Mouse (Mus musculus) heart, embryonic 11.5 days (tissue): ENCODE data around the gene Uimc1. TPM values are rescaled to one million over a fixed set of nuclear protein-coding genes. Genes with fewer than 3 reads are reported as not detected.

Experiments used
- ATAC-seq: fragments of 200-750 bp; cut with Nextera tagmentation; replicated peaks from 2 replicates; pipeline ENCODE4 v1.8.0; 2017; ENCODE audit warnings: moderate library complexity; ENCODE audit not compliant: insufficient number of reproducible peaks, low FRiP score, low TSS enrichment
- H3K27ac ChIP-seq: fragments of 300-500 bp; sonication (generic); 2 replicates; pipeline ENCODE4 v1.5.1; 2014; ENCODE audit warnings: mild to moderate bottlenecking, low read depth, low read length
- H3K27me3 ChIP-seq: fragments of 300-500 bp; sonication (generic); 2 replicates; pipeline ENCODE4 v1.6.1; 2014; ENCODE audit warnings: mild to moderate bottlenecking, low read length, mixed read lengths; ENCODE audit not compliant: control insufficient read depth, insufficient read depth
- H3K36me3 ChIP-seq: fragments of 300-500 bp; sonication (generic); 2 replicates; pipeline ENCODE4 v1.6.1; 2014; ENCODE audit warnings: mild to moderate bottlenecking, low read length, moderate library complexity, mixed read lengths; ENCODE audit not compliant: control insufficient read depth, insufficient read depth
- H3K4me1 ChIP-seq: fragments of 300-500 bp; sonication (generic); 2 replicates; pipeline ENCODE4 v1.6.1; 2014; ENCODE audit warnings: low read length; ENCODE audit not compliant: control insufficient read depth, insufficient read depth
- H3K4me2 ChIP-seq: fragments of 300-500 bp; sonication (generic); 2 replicates; pipeline ENCODE4 v1.6.1; 2014; ENCODE audit warnings: mild to moderate bottlenecking, moderate library complexity
- H3K4me3 ChIP-seq: fragments of 300-500 bp; sonication (generic); 2 replicates; pipeline ENCODE4 v1.5.1; 2014; ENCODE audit warnings: low read depth, low read length
- H3K9ac ChIP-seq: fragments of 300-500 bp; sonication (generic); 2 replicates; pipeline ENCODE4 v1.6.1; 2014; ENCODE audit warnings: mild to moderate bottlenecking, low read depth, low read length, moderate library complexity
- H3K9me3 ChIP-seq: fragments of 300-500 bp; sonication (generic); replicated peaks from 2 replicates; pipeline ENCODE4 v1.6.1; 2016; ENCODE audit warnings: low read length; ENCODE audit not compliant: control insufficient read depth
- WGBS: fragments of 180-500 bp; shearing (Covaris S2); extraction: QIAGEN DNeasy Blood & Tissue Kit; methylation state at CpG from one replicate; pipeline ENCODE4 v1.1.7; 2014; ENCODE audit not compliant: insufficient replicate concordance; 5-methylcytosine and 5-hydroxymethylcytosine counted together
- polyA plus RNA-seq: library from polyadenylated mRNA; unstranded; fragments of >200 nt; fragmentation: Nextera tagmentation; extraction: Ambion mirVana; gene quantifications from 2 replicates; pipeline ENCODE4 v1.2.1, GENCODE M21; 2014

Uimc1 gene
- polyA plus RNA-seq, 1 experiment from 2014 or later: 18.7 TPM

GRCm38 (mm10) chr13:55000433-55000832, 99.7 kb downstream of the Uimc1 start:
- no peak for ATAC-seq
- no peak overlapping the region for H3K4me3 ChIP-seq
- peaks cover 14% of the 10 kb centered on the region for H3K27me3 ChIP-seq
- H3K4me1 ChIP-seq: no peaks in the 10 kb centered on the region
- H3K36me3 ChIP-seq: no peaks in the 10 kb centered on the region
- no peaks in the 10 kb centered on the region for H3K9me3 ChIP-seq
- H3K4me2 ChIP-seq: no peak overlapping the region
- no peak overlapping the region for H3K9ac ChIP-seq
- H3K27ac ChIP-seq: no peak overlapping the region
- 77% methylated on average over 10 of the region's 10 CpGs for WGBS

- no peak overlapping the region for H3K9ac ChIP-seq
Measured at GRCm38 (mm10) chr13:54997568-54997967, 102.5 kb downstream of the Uimc1 start.

GRCm38 (mm10) chr13:54995161-54995560, 104.9 kb downstream of the Uimc1 start:
- no peak for ATAC-seq
- Histone ChIP-seq H3K4me3 (no peak overlapping the region), H3K9ac (no peak overlapping the region), H3K27ac (no peak overlapping the region), H3K9me3 (no peaks in the 10 kb centered on the region), H3K27me3 (peaks cover 11% of the 10 kb centered on the region), H3K36me3 (no peaks in the 10 kb centered on the region), H3K4me1 (peaks cover 5% of the 10 kb centered on the region; the same call in 1 of the 2 replicates), H3K4me2 (no peak overlapping the region)
- WGBS: 49% methylated on average over 6 of the region's 6 CpGs

More at GRCm38 (mm10) chr13:54997568-54997967, 102.5 kb downstream of the Uimc1 start:
- H3K36me3 ChIP-seq: no peaks in the 10 kb centered on the region
- H3K4me2 ChIP-seq: no peak overlapping the region
- H3K9me3 ChIP-seq: no peaks in the 10 kb centered on the region
- H3K4me1 ChIP-seq: peaks cover 5% of the 10 kb centered on the region; the same call in 1 of the 2 replicates
- H3K27ac ChIP-seq: no peak overlapping the region
- 74% methylated on average over 8 of the region's 8 CpGs for WGBS
- no peak for ATAC-seq
- H3K27me3 ChIP-seq: peaks cover 11% of the 10 kb centered on the region
- no peak overlapping the region for H3K4me3 ChIP-seq

- Histone ChIP-seq H3K36me3 (no peaks in the 10 kb centered on the region), H3K27me3 (peaks cover 11% of the 10 kb centered on the region), H3K4me2 (0 out of 2 replicates have a peak overlapping the region, but pooled peaks have one; percentile 16), H3K27ac (no peak overlapping the region), H3K4me1 (peaks cover 5% of the 10 kb centered on the region; the same call in 1 of the 2 replicates), H3K9me3 (no peaks in the 10 kb centered on the region), H3K9ac (no peak overlapping the region), H3K4me3 (no peak overlapping the region)
- WGBS: 18% methylated on average over 4 of the region's 4 CpGs
- no peak for ATAC-seq
Measured at GRCm38 (mm10) chr13:54994576-54994975, 105.5 kb downstream of the Uimc1 start.

GRCm38 (mm10) chr13:54992215-54992614, 107.9 kb downstream of the Uimc1 start:
- H3K9me3 ChIP-seq: no peaks in the 10 kb centered on the region
- no peaks in the 10 kb centered on the region for H3K36me3 ChIP-seq
- ATAC-seq: no peak
- no peak overlapping the region for H3K9ac ChIP-seq
- no peak overlapping the region for H3K4me2 ChIP-seq
- H3K4me3 ChIP-seq: no peak overlapping the region
- peaks cover 9% of the 10 kb centered on the region for H3K27me3 ChIP-seq
- WGBS: 82% methylated on average over 7 of the region's 7 CpGs
- H3K4me1 ChIP-seq: peaks cover 13% of the 10 kb centered on the region; the same call in 1 of the 2 replicates
- H3K27ac ChIP-seq: no peak overlapping the region

GRCm38 (mm10) chr13:54988181-54988760, 111.8 kb downstream of the Uimc1 start:
- peaks cover 13% of the 10 kb centered on the region for H3K27me3 ChIP-seq
- H3K36me3 ChIP-seq: no peaks in the 10 kb centered on the region
- WGBS: 31% methylated on average over 7 of the region's 7 CpGs
- peaks cover 9% of the 10 kb centered on the region; the same call in 1 of the 2 replicates for H3K4me1 ChIP-seq
- H3K4me2 ChIP-seq: no peak overlapping the region
- H3K9ac ChIP-seq: no peak overlapping the region
- no peaks in the 10 kb centered on the region for H3K9me3 ChIP-seq
- H3K4me3 ChIP-seq: no peak overlapping the region
- H3K27ac ChIP-seq: peak overlapping the region; percentile 35; the same call in 1 of the 2 replicates
- ATAC-seq: no peak

- Histone ChIP-seq H3K4me3 (no peak overlapping the region), H3K36me3 (no peaks in the 10 kb centered on the region), H3K4me1 (peaks cover 9% of the 10 kb centered on the region; the same call in 1 of the 2 replicates), H3K27me3 (peaks cover 11% of the 10 kb centered on the region), H3K4me2 (no peak overlapping the region), H3K27ac (no peak overlapping the region), H3K9ac (no peak overlapping the region), H3K9me3 (no peaks in the 10 kb centered on the region)
- no peak for ATAC-seq
- WGBS: 76% methylated on average over 9 of the region's 9 CpGs
Measured at GRCm38 (mm10) chr13:54987405-54987804, 112.7 kb downstream of the Uimc1 start.

- H3K9me3 ChIP-seq: no peaks in the 10 kb centered on the region
- peaks cover 15% of the 10 kb centered on the region for H3K27me3 ChIP-seq
- no peak for ATAC-seq
- no peak overlapping the region for H3K27ac ChIP-seq
- WGBS: 61% methylated on average over 2 of the region's 2 CpGs
- no peak overlapping the region for H3K4me3 ChIP-seq
- H3K9ac ChIP-seq: no peak overlapping the region
- H3K4me2 ChIP-seq: no peak overlapping the region
- H3K4me1 ChIP-seq: peaks cover 9% of the 10 kb centered on the region; the same call in 1 of the 2 replicates
- no peaks in the 10 kb centered on the region for H3K36me3 ChIP-seq
Measured at GRCm38 (mm10) chr13:54983614-54984013, 116.5 kb downstream of the Uimc1 start.

- Histone ChIP-seq H3K27me3 (peaks cover 16% of the 10 kb centered on the region), H3K9me3 (no peaks in the 10 kb centered on the region), H3K36me3 (no peaks in the 10 kb centered on the region), H3K4me3 (no peak overlapping the region), H3K4me1 (peaks cover 9% of the 10 kb centered on the region; the same call in 1 of the 2 replicates), H3K9ac (no peak overlapping the region), H3K4me2 (no peak overlapping the region), H3K27ac (no peak overlapping the region)
- 69% methylated on average over 8 of the region's 8 CpGs for whole genome bisulfite sequencing
- ATAC-seq: no peak
Measured at GRCm38 (mm10) chr13:54983001-54983400, 117.1 kb downstream of the Uimc1 start.
